Mouse (Mus musculus) spleen, adult 12 weeks (tissue): Measurements from ENCODE around the gene St8sia4.
"Not testable (repeated sequence)": the region's sequence is repeated elsewhere in the genome, so short reads cannot be mapped to it uniquely, and the experiment has no call there.

ENCODE experiments used
- DNase-seq: peaks from one replicate; pipeline ENCODE4 v3.0.0; 2022; ENCODE audit warnings: low spot score

Gene St8sia4

DNA sequence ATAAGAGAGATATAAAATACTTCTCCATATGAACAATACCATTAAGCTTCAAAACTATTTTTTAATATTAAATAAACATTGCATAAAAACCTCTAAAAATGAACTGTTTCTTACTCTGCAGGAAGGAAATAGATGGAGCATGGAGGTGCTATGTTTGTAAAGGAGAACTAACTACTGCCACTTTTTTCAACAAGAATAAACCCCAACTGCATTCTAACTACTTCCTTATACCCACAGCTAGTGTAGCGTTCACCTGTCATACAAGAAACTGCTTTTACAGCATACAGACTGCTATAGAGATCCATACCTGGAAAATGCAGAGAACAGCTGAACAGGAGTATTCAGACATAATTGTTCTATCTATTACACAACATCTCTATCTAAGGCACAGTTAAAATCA is 70.5 kb downstream of the St8sia4 start:
- no peak for DNase-seq

DNA sequence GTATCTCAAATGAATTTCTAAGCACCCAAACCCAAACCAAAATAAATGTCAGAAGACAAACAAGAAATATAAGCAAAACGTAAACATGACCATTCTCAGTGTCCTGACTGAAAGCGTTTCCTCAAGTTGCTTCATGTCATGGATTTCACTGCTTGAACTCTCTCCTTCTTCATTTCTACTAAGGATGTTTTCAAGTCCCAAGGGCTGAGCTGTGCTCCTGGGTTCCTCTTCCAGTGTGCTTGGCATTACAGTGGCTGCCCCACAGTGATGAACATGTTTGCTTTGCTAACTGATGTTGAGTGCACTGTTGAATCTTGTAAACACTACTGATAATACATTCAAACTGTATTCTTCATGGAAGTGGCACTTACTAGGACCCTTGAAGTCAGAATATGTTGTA is 76.3 kb downstream of the St8sia4 start:
- no peak for DNase-seq

DNA sequence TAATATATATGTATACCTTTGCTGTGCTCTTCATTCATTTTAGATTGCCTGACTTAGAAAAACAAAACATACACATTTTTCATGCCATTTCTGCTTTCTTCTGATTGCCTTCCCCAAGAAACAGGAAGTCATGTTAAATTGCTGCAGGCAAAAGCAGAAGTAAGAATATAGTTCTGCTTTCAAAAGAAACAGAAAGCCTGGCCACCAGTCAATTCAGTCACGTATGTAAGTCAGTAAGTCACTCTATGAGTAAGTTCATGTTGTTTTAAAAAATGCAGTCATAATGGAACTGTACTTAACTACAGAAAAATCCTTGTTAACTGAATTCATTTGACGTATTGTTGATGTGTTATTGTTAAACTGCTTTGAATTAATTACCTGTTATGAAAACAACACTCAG is 77.3 kb downstream of the St8sia4 start:
- no peak for DNase-seq

DNA sequence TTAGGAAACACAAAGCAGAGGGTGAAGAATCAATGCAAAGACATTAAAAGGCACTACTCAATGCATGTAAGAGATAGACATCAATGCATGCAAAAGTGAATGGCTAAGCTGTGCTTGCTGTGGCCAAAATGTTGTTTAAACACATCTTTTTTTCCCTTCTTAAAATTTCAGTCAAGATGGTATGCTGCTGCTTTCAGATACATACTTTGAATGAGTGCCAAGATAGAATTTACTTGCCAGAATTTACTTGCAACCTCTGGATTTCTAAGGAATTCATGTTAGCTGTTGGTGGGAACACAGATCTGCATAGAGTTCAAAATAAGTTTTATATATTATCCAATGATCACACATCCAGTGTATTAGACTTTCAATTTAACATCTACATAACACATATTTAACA is 77.9 kb downstream of the St8sia4 start:
- DNase-seq, result no peak

DNA sequence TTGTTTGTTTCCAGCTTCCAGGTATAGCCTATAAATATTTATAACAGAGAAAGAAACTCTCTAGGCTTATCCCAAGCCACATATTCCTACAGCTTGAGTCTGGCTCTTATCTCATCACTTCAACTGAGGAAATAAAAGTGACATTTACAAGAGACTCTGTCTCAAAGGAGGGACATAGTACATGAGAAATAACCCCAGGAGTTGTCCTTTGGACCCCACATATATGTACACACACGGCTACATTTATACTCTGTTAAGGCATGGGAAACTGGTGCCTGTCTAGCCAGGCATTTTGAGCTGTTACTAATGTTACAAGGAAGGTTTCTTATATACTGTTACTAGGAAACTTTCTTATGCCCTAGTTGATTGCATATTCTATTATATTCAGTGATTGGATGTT is 84.1 kb downstream of the St8sia4 start:
- no peak for DNase-seq

DNA sequence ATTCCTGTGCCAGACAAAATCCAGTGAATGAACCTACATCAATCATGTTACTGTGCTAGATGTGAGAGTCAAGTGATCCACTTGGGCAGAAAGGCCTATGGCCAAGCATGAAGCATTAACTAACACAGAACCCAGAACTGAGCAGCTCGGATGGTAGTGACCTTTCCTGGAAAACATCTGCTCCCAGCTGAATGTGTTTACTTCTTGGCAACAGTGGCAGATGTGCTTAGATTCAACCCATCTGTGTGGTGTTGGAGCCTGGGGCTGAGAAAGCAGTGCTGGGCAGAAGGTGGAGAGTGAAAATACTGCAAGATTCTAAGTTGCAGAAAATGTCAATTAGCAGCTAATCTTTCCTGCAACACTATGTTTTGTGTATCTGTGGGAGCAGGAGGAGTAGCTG is 85.1 kb downstream of the St8sia4 start:
- DNase-seq, result no peak

DNA sequence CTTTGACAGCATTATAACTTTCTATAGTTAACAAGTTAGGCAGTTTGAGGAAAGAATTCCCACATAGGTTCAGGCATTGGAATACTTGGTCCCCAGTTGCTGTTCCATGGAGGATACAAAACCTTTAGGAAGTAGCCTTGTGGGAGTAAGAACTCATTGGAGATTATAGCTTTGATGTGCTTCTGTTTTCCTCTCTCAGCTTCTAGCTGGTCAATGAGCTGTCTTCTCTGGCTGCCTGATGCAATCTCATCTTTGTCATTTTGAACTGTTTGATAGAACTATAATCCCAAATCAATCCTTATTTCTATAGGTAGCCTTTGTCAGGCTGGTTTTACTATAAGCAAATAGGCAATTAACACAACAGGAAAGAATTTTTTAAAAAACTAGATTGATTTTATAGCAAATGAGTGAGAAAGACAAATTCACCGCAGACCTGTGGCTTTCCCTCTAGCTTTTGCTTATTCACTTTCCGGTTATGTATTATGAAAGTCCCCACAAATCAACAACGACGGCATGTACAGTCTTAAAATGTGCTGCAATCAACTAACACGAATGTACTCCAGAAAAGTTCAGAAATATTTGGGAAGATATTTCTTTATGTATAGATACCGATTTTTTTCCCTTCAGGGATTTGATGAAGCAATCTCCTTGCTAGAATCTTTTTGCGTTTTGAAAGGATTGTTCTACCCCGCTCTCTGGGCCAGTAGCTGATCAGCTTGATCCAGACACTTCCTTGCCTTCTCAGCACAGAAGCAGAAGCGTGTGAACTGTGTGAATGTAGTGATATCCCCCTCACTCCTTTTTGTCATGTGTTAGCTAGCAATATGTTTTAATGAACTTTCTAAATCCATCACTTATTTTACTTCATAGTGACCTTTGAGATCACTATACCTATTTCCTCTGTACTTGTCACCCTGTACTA is 94.5 kb downstream of the St8sia4 start:
- no peak for DNase-seq

DNA sequence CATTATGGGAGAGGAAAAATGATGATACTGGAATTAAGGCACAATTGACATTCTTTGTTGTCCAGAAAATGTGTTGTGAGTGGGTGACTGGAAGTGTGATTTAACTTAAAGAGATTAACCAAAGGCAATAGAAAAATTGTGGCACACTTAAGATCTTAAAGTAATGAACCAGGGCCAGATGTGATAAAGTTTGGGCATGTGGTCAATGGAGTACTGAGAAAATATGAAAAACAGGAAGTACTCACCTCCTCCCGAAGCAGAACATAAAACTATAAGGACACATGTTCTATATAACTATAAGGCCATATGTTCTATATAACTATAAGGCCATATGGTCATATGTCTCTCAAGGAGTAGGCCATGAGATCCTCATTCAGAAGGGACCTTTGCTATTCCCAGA is 96.3 kb downstream of the St8sia4 start:
- DNase-seq, result no peak

DNA sequence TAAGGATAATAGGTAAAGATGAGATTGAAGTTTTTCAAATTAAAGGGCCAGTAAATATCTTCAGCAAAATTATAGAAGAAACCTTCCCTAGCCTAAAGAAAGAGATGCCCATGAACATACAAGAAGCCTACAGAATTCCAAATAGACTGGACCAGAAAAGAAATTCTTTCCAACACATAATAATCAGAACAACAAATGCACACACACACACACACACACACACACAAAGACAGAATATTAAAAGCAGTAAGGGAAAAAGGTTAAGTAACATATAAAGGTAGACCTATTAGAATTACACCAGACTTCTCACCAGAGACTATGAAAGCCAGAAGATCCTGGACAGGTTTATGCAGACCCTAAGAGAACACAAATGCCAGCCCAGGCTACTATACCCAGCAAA is 112.8 kb downstream of the St8sia4 start:
- not testable (repeated sequence) for DNase-seq

DNA sequence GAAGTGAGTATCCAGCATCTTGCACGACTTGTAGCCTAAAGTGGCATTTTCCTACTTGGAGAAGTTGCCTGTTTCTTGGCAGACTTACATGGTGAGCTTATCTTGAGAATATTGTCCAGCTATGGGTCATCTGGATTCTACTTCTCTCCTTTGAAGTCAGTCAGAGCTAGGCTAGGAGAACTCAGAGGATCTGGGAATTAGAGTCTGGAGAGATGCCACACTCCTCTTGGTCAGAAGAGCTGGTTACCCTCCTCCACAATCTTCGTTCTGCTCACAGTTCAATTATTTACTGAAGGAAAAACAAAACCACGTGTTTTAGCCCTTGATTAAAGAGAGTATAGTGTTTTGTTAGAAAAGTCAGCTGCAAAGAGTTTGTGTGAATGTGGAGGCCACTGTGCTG is 125.9 kb downstream of the St8sia4 start:
- no peak for DNase-seq
